Mouse (Mus musculus): ENCODE measurements around the gene Epha4. TPM values are rescaled to one million over a fixed set of nuclear protein-coding genes. Genes with fewer than 3 reads are reported as not detected.

Gene Epha4
- polyA plus RNA-seq, 1 experiment from 2014 or later, result 59.5 TPM

DNA sequence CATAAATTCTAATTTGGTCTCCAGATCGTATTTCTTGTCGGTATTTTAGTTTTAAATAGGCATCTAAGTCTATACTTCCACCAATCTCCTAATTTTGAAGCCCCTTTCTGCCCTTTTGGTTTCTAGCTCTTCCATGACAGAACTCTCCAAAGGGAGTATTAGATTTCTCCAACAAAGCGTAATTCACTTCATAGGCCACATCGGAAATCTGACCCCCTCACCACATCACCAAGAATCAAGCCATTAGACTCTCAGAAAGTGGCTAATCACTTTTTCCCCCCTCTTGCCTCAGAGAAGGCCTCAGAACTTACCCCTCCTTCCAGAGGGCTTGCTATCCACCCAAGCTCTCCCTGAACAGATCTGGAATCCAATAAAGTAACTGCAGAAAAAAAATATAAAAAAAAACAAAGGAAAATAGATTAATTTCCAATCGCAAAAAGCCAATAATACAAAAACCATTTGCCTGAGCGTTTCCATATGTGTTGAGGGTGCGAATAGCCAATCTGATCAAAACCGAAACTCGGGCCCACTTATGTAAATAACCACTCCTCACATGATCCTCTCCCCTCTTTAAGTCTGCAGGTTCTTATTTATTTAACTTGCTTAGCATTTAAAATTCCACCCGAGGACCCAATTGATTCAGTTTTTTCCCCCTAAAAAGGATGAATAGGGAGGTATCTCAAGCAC, 3.4 kb downstream of the Epha4 start:
- H3K4me1 ChIP-seq, result peaks cover 49% of the 10 kb centered on the region
- H3K27me3 ChIP-seq, result no peaks in the 10 kb centered on the region
- WGBS, result 27% methylated on average over 10 of the region's 10 CpGs
- H3K4me2 ChIP-seq (replicated peaks), result peak overlapping the region; percentile 93
- peaks cover 33% of the 10 kb centered on the region for H3K36me3 ChIP-seq
- no peak for ATAC-seq (ENCODE audit: low FRiP score, low read depth)
- H3K9me3 ChIP-seq, result no peaks in the 10 kb centered on the region
- H3K27ac ChIP-seq, result no peak overlapping the region
- H3K4me3 ChIP-seq, result peak overlapping the region; percentile 79
- H3K9ac ChIP-seq, result peak overlapping the region; percentile 90

DNA sequence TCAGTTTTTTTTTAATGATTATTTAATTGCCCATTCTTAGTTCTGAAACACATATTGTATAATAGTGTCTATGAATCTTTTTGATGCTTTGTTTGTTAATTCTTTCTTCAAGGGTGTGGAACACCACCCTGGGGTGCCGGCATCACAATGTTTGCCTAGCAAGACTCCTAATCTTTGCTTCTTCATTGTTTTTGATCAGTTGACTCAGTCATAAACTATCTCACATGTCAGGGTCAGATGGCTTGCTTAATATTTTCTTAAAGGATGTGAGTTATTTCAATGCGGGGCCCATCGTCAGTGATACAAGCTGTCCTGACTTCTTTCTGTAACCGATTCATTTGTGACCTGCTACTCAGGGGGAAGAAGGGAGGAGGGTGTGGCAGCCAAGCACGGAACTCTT, 4.3 kb downstream of the Epha4 start:
- H3K4me2 ChIP-seq (replicated peaks), result peak overlapping the region; percentile 93
- H3K4me3 ChIP-seq, result peak overlapping the region; percentile 79
- H3K27ac ChIP-seq, result no peak overlapping the region
- no peaks in the 10 kb centered on the region; the same call in 1 of the 2 replicates for H3K27me3 ChIP-seq
- WGBS, result 70% methylated on average over 5 of the region's 5 CpGs
- no peaks in the 10 kb centered on the region for H3K9me3 ChIP-seq
- H3K36me3 ChIP-seq, result peaks cover 42% of the 10 kb centered on the region
- H3K9ac ChIP-seq, result no peak overlapping the region
- ATAC-seq (ENCODE audit: low FRiP score, low read depth), result no peak
- peaks cover 58% of the 10 kb centered on the region for H3K4me1 ChIP-seq

GRCm38 (mm10) chr1:77506856-77507200, 8.1 kb downstream of the Epha4 start:
- Histone ChIP-seq H3K4me3 (peak overlapping the region; percentile 33; the same call in 1 of the 2 replicates), H3K9ac (no peak overlapping the region), H3K27me3 (no peaks in the 10 kb centered on the region; the same call in 1 of the 2 replicates), H3K4me2 (replicated peaks) (peak overlapping the region; percentile 61), H3K27ac (no peak overlapping the region), H3K9me3 (no peaks in the 10 kb centered on the region), H3K4me1 (peaks cover 87% of the 10 kb centered on the region), H3K36me3 (peaks cover 60% of the 10 kb centered on the region)
- no peak for ATAC-seq (ENCODE audit: low FRiP score, low read depth)
- WGBS, result 80% methylated on average over 18 of the region's 18 CpGs

- ATAC-seq (ENCODE audit: low FRiP score, low read depth), result no peak
- H3K4me1 ChIP-seq, result peaks cover 86% of the 10 kb centered on the region
- no peak overlapping the region for H3K27ac ChIP-seq
- WGBS, result 52% methylated on average over 21 of the region's 21 CpGs
- H3K36me3 ChIP-seq, result peaks cover 60% of the 10 kb centered on the region
- H3K4me2 ChIP-seq (replicated peaks), result peak overlapping the region; percentile 61
- peak overlapping the region; percentile 33 for H3K4me3 ChIP-seq
- no peaks in the 10 kb centered on the region; the same call in 1 of the 2 replicates for H3K27me3 ChIP-seq
- H3K9me3 ChIP-seq, result no peaks in the 10 kb centered on the region
- H3K9ac ChIP-seq, result peak overlapping the region; percentile 19; the same call in 1 of the 2 replicates
These were observed 8.6 kb downstream of the Epha4 start for GRCm38 (mm10) chr1:77506038-77506855.

- peaks cover 58% of the 10 kb centered on the region for H3K36me3 ChIP-seq
These were observed 9.6 kb downstream of the Epha4 start for GRCm38 (mm10) chr1:77505263-77505662.

GRCm38 (mm10) chr1:77504813-77505212, 10.1 kb downstream of the Epha4 start:
- peaks cover 82% of the 10 kb centered on the region for H3K4me1 ChIP-seq

More at GRCm38 (mm10) chr1:77505263-77505662, 9.6 kb downstream of the Epha4 start:
- Histone ChIP-seq H3K4me2 (replicated peaks) (peak overlapping the region; percentile 61), H3K9ac (no peak overlapping the region), H3K4me1 (peaks cover 83% of the 10 kb centered on the region), H3K27ac (no peak overlapping the region), H3K27me3 (no peaks in the 10 kb centered on the region; the same call in 1 of the 2 replicates), H3K9me3 (no peaks in the 10 kb centered on the region), H3K4me3 (peak overlapping the region; percentile 33)
- 76% methylated on average over 8 of the region's 8 CpGs for WGBS
- no peak for ATAC-seq (ENCODE audit: low FRiP score, low read depth)

DNA sequence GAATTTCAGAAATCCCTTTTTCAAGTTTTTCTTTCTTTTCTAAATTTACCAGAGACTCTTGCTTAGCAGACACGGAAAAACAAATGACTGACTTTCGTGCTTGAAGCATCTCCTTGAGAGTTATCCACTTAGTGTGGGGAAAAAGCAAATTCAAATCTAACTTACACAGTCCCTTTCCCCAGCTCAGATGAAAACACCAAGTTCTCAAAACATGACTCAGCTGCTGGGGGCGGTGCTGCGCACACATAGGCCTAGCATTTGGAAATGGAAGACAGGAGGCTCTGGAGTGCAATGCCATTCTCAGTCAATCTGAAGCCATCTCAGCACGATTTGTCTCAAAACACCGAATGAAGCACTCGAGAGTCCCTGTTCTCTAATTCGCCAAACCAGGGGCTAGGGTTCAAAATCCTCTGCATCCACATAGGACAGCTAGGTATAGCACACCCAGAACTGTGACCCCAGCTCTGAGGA, 11.1 kb downstream of the Epha4 start:
- Histone ChIP-seq H3K9me3 (no peaks in the 10 kb centered on the region), H3K9ac (no peak overlapping the region), H3K27ac (no peak overlapping the region), H3K36me3 (peaks cover 56% of the 10 kb centered on the region), H3K27me3 (no peaks in the 10 kb centered on the region; the same call in 1 of the 2 replicates), H3K4me3 (peak overlapping the region; percentile 33; the same call in 1 of the 2 replicates), H3K4me1 (peaks cover 86% of the 10 kb centered on the region), H3K4me2 (replicated peaks) (peak overlapping the region; percentile 61)
- no peak for ATAC-seq (ENCODE audit: low FRiP score, low read depth)
- 85% methylated on average over 8 of the region's 8 CpGs for WGBS

More at GRCm38 (mm10) chr1:77504813-77505212, 10.1 kb downstream of the Epha4 start:
- Histone ChIP-seq H3K27me3 (no peaks in the 10 kb centered on the region; the same call in 1 of the 2 replicates), H3K4me2 (replicated peaks) (peak overlapping the region; percentile 61), H3K27ac (no peak overlapping the region), H3K4me3 (peak overlapping the region; percentile 33; the same call in 1 of the 2 replicates), H3K9me3 (no peaks in the 10 kb centered on the region), H3K36me3 (peaks cover 58% of the 10 kb centered on the region), H3K9ac (no peak overlapping the region)
- ATAC-seq (ENCODE audit: low FRiP score, low read depth), result no peak
- WGBS, result 64% methylated on average over 2 of the region's 2 CpGs

GRCm38 (mm10) chr1:77502554-77503119, 12.3 kb downstream of the Epha4 start:
- Histone ChIP-seq H3K27ac (no peak overlapping the region), H3K4me3 (no peak overlapping the region), H3K9me3 (no peaks in the 10 kb centered on the region), H3K9ac (peak overlapping the region; percentile 31; the same call in 1 of the 2 replicates), H3K4me2 (replicated peaks) (peak overlapping the region; percentile 38), H3K27me3 (no peaks in the 10 kb centered on the region; the same call in 1 of the 2 replicates), H3K4me1 (peaks cover 78% of the 10 kb centered on the region), H3K36me3 (peaks cover 53% of the 10 kb centered on the region)
- 48% methylated on average over 11 of the region's 11 CpGs for WGBS
- ATAC-seq (ENCODE audit: low FRiP score, low read depth), result no peak

GRCm38 (mm10) chr1:77501363-77501933, 13.4 kb downstream of the Epha4 start:
- Histone ChIP-seq H3K4me1 (peaks cover 78% of the 10 kb centered on the region), H3K9me3 (no peaks in the 10 kb centered on the region), H3K27me3 (no peaks in the 10 kb centered on the region; the same call in 1 of the 2 replicates), H3K9ac (no peak overlapping the region), H3K4me3 (no peak overlapping the region), H3K27ac (no peak overlapping the region), H3K4me2 (replicated peaks) (no peak overlapping the region), H3K36me3 (peaks cover 42% of the 10 kb centered on the region)
- no peak for ATAC-seq (ENCODE audit: low FRiP score, low read depth)
- 72% methylated on average over 13 of the region's 13 CpGs for WGBS

- WGBS, result 48% methylated on average over 4 of the region's 4 CpGs
- H3K27me3 ChIP-seq, result no peaks in the 10 kb centered on the region
- no peaks in the 10 kb centered on the region for H3K9me3 ChIP-seq
- peak overlapping the region; percentile 39; the same call in 1 of the 2 replicates for H3K4me2 ChIP-seq (replicated peaks)
- no peak for ATAC-seq (ENCODE audit: low FRiP score, low read depth)
- no peak overlapping the region for H3K9ac ChIP-seq
- no peak overlapping the region for H3K4me3 ChIP-seq
- no peak overlapping the region for H3K27ac ChIP-seq
- peaks cover 19% of the 10 kb centered on the region for H3K36me3 ChIP-seq
- peaks cover 62% of the 10 kb centered on the region for H3K4me1 ChIP-seq
These were observed 17.4 kb downstream of the Epha4 start for GRCm38 (mm10) chr1:77497506-77497905.

DNA sequence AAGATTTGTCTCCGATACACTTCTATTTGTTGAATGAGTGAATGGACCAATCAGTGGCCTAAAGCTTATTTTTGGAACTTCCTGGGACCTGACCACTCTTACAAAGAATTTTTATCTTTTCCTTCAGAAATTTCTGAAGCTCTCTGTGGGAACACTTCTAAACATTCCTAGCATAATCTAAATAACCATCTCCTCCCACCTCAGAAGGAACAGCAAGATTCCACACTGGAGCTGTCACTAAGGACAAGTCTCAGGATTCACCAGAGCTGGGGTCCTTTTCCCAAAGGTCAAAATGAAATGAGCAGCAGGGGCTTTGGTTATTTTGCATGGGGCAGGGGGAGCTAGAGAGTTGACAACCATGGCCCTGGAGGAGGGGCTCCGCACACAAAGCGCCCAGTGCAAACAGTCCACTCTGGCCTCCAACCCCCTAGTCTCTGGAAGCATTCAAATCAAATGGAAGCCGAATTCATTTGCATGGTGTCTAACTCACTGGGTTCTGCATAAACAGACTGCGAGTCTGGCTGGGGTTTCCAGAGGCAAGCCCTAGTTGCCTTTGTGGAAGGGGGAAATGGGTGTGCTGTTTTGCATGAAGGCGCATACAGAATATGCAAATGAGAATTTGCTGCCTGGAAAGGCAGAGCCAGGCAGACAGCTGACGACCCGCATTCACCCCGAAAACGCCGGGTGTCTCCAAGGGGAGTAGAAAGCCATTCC, 18.3 kb downstream of the Epha4 start:
- no peak for ATAC-seq (ENCODE audit: low FRiP score, low read depth)
- H3K36me3 ChIP-seq, result peaks cover 17% of the 10 kb centered on the region
- peak overlapping the region; percentile 39 for H3K4me2 ChIP-seq (replicated peaks)
- H3K9me3 ChIP-seq, result no peaks in the 10 kb centered on the region
- no peak overlapping the region for H3K9ac ChIP-seq
- 29% methylated on average over 11 of the region's 11 CpGs for WGBS
- H3K27me3 ChIP-seq, result no peaks in the 10 kb centered on the region
- H3K4me1 ChIP-seq, result peaks cover 61% of the 10 kb centered on the region
- H3K27ac ChIP-seq, result no peak overlapping the region
- no peak overlapping the region for H3K4me3 ChIP-seq
